Mouse (Mus musculus) hindbrain, embryonic 10.5 days (tissue): ENCODE data around the gene Epha4. TPM values are rescaled to one million over a fixed set of nuclear protein-coding genes. Genes with fewer than 3 reads are reported as not detected.

Experiments
- DNase-seq: peaks from one replicate; pipeline ENCODE4 v3.0.0-alpha.2; 2017; ENCODE audit warnings: low spot score
- H3K27ac ChIP-seq: fragments of 300-500 bp; sonication (generic); 2 replicates; pipeline ENCODE4 v1.5.1; 2016; ENCODE audit warnings: mild to moderate bottlenecking, moderate library complexity
- H3K27me3 ChIP-seq: fragments of 300-500 bp; sonication (generic); 2 replicates; pipeline ENCODE4 v1.6.1; 2016; ENCODE audit warnings: mild to moderate bottlenecking; ENCODE audit not compliant: poor library complexity, insufficient read depth, severe bottlenecking
- H3K36me3 ChIP-seq: fragments of 300-500 bp; sonication (generic); 2 replicates; pipeline ENCODE4 v1.6.1; 2016; ENCODE audit warnings: mild to moderate bottlenecking, moderate library complexity
- H3K4me1 ChIP-seq: fragments of 300-500 bp; sonication (generic); replicated peaks from 2 replicates; pipeline ENCODE4 v1.6.1; 2016; ENCODE audit warnings: mild to moderate bottlenecking
- H3K4me3 ChIP-seq: fragments of 300-500 bp; sonication (generic); 2 replicates; pipeline ENCODE4 v1.5.1; 2016; ENCODE audit warnings: mild to moderate bottlenecking, moderate library complexity
- H3K9me3 ChIP-seq: fragments of 300-500 bp; sonication (generic); 2 replicates; pipeline ENCODE4 v1.6.1; 2016; ENCODE audit warnings: mild to moderate bottlenecking, moderate library complexity
- WGBS: fragments of 180-500 bp; shearing (Covaris S2); methylation state at CpG from one replicate; pipeline ENCODE4 v1.1.7; 2016; 5-methylcytosine and 5-hydroxymethylcytosine counted together
- polyA plus RNA-seq: library from polyadenylated mRNA; unstranded; fragments of >200 nt; fragmentation: Nextera tagmentation; extraction: Ambion mirVana; gene quantifications from 2 replicates; pipeline ENCODE4 v1.2.1, GENCODE M21; 2016

Gene Epha4
- polyA plus RNA-seq, 1 experiment from 2014 or later: 30.4 TPM

DNA sequence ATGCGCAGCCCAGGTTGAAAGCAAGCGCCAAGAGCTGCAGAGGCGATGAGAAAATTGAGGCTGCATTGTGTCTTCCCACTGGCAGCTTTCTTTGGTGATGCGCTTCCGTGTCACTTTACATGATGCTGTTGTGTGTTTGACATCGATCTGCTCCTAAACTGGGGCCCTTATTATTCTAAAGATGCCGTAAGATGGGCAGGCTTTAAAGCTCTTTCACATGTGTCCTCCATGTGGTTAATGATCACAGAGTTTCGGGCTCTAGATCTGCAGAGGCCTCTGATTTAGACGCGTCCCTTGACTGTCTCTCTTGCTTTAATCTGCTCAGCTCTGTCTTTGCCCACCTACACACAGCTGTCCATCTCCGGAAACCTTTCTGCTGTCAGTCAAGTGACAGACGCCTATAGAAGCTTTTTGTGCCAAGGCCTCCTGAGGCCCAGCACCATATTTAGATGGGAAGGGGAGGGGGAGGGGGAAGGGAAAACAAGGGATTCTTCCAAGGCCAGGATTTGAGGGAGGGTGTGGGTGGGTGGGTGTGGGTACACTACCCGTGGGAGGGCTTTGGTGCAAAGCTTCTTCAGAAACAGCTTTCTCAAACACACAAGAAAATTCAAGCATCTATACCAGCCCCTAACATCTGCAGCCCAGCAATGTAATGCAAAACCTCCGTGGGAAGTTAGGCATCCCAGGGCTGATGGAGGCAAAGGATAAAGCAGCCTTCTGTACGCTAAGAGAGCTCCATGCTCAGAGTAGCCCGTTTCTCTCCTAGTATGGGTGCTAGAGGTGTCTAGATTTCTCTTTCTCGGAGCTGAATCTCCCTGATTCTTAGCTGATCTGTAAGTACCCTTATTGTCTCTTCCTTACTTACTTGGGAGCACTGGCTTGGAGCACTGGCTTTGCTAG lies 7.0 kb upstream of the Epha4 start:
- peak overlapping the region; percentile 34 for H3K4me3 ChIP-seq
- peaks cover 28% of the 10 kb centered on the region for H3K27me3 ChIP-seq
- no peaks in the 10 kb centered on the region for H3K9me3 ChIP-seq
- H3K4me1 ChIP-seq: peaks cover 31% of the 10 kb centered on the region
- WGBS: 9% methylated on average over 17 of the region's 17 CpGs
- DNase-seq: peak; percentile 54
- no peaks in the 10 kb centered on the region for H3K36me3 ChIP-seq
- peak overlapping the region; percentile 83 for H3K27ac ChIP-seq

- no peak for DNase-seq
- no peak overlapping the region for H3K27ac ChIP-seq
- 84% methylated on average over 3 of the region's 3 CpGs for WGBS
- H3K27me3 ChIP-seq: peaks cover 28% of the 10 kb centered on the region
- H3K4me3 ChIP-seq: no peak overlapping the region
- no peaks in the 10 kb centered on the region for H3K9me3 ChIP-seq
- no peaks in the 10 kb centered on the region for H3K36me3 ChIP-seq
- H3K4me1 ChIP-seq: peaks cover 46% of the 10 kb centered on the region
These were observed 3.8 kb upstream of the Epha4 start for GRCm38 (mm10) chr1:77518715-77519114.

GRCm38 (mm10) chr1:77516203-77516991 lies 1.5 kb upstream of the Epha4 start:
- DNase-seq: peak; percentile 93
- Histone ChIP-seq H3K4me1 (peaks cover 53% of the 10 kb centered on the region), H3K9me3 (no peaks in the 10 kb centered on the region), H3K36me3 (no peaks in the 10 kb centered on the region), H3K4me3 (peak overlapping the region; percentile 80), H3K27me3 (peaks cover 28% of the 10 kb centered on the region), H3K27ac (peak overlapping the region; percentile 93)
- 1% methylated on average over 36 of the region's 36 CpGs for WGBS

GRCm38 (mm10) chr1:77515651-77515981 lies 728 bp upstream of the Epha4 start:
- peak overlapping the region; percentile 93 for H3K27ac ChIP-seq
- peaks cover 24% of the 10 kb centered on the region for H3K27me3 ChIP-seq
- H3K4me3 ChIP-seq: peak overlapping the region; percentile 80
- no peaks in the 10 kb centered on the region for H3K9me3 ChIP-seq
- H3K4me1 ChIP-seq: peaks cover 54% of the 10 kb centered on the region
- no peak for DNase-seq
- under 1% methylated on average over 12 of the region's 12 CpGs for WGBS
- H3K36me3 ChIP-seq: peaks cover 4% of the 10 kb centered on the region; the same call in 1 of the 2 replicates

DNA sequence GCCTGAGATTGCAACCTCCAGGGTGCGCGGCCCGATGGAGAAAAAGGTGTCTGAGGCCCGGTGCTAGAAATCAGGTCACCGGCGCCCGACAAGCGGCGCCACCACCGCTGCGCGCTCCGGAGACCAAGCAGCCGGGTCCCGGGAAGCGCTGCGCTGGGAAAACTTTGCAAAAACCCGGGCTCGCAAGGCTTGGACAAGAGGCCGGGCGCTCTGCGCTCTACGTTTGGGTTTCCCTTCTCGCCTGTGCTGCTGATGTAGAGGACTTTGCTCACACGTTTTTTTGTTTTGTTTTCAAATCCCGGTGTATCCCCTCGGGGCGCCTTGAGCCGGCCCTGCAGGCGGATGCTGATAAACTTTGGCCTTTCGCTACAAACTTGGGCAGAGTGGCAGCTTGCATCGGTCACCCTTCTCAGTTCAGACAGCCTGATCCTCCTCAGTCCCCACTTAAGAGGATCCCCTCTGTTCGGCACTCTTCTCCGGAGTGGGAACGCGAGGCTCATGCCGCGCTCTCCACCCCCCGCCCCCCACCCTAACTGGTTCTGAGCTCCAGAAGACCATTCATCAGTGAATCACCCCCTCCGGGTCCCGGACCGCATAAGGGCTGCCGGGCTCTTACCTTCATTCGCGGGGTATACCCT lies 444 bp downstream of the Epha4 start:
- Histone ChIP-seq H3K36me3 (peaks cover 13% of the 10 kb centered on the region), H3K4me1 (peaks cover 64% of the 10 kb centered on the region), H3K4me3 (peak overlapping the region; percentile 80), H3K27ac (peak overlapping the region; percentile 93), H3K27me3 (peaks cover 15% of the 10 kb centered on the region), H3K9me3 (no peaks in the 10 kb centered on the region)
- under 1% methylated on average over 45 of the region's 45 CpGs for WGBS
- DNase-seq: peak; percentile 62

DNA sequence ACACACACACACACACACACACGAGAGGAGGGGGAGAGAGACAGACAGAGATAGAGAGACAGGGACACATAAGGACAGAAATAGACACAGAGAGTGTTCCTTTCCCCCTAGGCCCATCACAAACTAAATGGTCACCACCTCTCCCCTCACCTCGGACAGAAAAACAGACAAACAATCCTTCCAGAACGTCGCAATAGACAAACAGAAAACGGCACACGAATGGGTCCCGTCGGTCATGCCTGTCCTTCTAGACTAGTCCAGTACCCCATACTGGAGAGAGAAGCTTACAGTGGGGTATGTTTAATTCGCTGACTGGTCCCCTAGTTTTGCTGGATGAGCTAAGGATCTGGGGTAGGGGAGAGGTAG lies 946 bp downstream of the Epha4 start:
- Histone ChIP-seq H3K4me3 (peak overlapping the region; percentile 80), H3K27ac (peak overlapping the region; percentile 93), H3K4me1 (peaks cover 69% of the 10 kb centered on the region), H3K27me3 (peaks cover 16% of the 10 kb centered on the region), H3K36me3 (peaks cover 16% of the 10 kb centered on the region), H3K9me3 (no peaks in the 10 kb centered on the region)
- WGBS: 0% methylated on average over 9 of the region's 9 CpGs
- DNase-seq: no peak

- Histone ChIP-seq H3K27ac (peak overlapping the region; percentile 93), H3K36me3 (peaks cover 21% of the 10 kb centered on the region), H3K27me3 (peaks cover 18% of the 10 kb centered on the region), H3K4me3 (peak overlapping the region; percentile 80), H3K4me1 (peaks cover 74% of the 10 kb centered on the region), H3K9me3 (no peaks in the 10 kb centered on the region)
- DNase-seq: peak; percentile 76
- WGBS: under 1% methylated on average over 27 of the region's 27 CpGs
These were observed 1.4 kb downstream of the Epha4 start for GRCm38 (mm10) chr1:77513411-77513941.

DNA sequence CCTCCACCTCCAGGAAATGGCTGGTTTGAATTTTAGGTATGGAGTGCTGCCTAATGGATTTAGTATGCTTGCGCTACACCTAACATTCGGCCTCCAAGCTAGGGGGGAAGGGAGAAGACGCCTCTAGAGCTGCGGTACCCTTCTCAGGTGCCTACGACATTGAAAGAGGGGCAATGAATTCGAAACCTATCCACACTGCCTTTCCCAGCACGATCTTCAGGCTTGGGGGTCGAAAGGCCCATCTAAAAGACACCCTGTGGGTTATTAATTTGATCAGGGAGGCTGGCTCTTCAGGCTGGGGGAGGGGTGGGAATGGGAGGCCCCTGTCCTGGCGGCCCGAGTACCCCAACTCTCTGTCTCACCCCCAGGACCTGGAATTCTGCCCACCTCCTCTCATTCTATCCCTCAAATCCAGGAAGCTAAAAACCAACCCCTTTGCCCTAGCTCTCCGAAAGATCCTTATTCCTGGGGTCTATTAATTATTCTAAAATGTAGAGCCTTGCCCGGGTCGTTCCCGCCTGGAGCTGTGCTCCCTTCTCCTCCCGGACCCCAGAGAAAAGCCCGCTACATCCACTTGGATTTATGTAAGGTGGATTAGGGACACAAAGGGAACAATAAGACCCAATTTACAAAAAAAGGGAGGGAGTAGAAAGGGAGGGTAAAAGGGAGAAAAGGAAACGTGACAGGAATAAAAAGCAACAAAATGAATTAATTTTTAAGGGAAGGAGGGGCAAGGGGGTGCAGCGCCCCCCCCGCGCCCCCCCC lies 2.3 kb downstream of the Epha4 start:
- peak overlapping the region; percentile 80 for H3K4me3 ChIP-seq
- WGBS: under 1% methylated on average over 20 of the region's 20 CpGs
- peaks cover 19% of the 10 kb centered on the region for H3K27me3 ChIP-seq
- H3K36me3 ChIP-seq: peaks cover 30% of the 10 kb centered on the region
- no peaks in the 10 kb centered on the region for H3K9me3 ChIP-seq
- peaks cover 82% of the 10 kb centered on the region for H3K4me1 ChIP-seq
- H3K27ac ChIP-seq: peak overlapping the region; percentile 93
- peak; percentile 56 for DNase-seq

GRCm38 (mm10) chr1:77512059-77512407 lies 2.9 kb downstream of the Epha4 start:
- DNase-seq: no peak
- Histone ChIP-seq H3K4me1 (peaks cover 82% of the 10 kb centered on the region), H3K27me3 (peaks cover 18% of the 10 kb centered on the region), H3K4me3 (peak overlapping the region; percentile 80), H3K27ac (peak overlapping the region; percentile 93), H3K36me3 (peaks cover 35% of the 10 kb centered on the region), H3K9me3 (no peaks in the 10 kb centered on the region)
- WGBS: 3% methylated on average over 4 of the region's 4 CpGs

- H3K4me1 ChIP-seq: peaks cover 82% of the 10 kb centered on the region
- no peak for DNase-seq
- 30% methylated on average over 10 of the region's 10 CpGs for WGBS
These were observed 3.4 kb downstream of the Epha4 start for GRCm38 (mm10) chr1:77511372-77512058.

GRCm38 (mm10) chr1:77510623-77511022 lies 4.3 kb downstream of the Epha4 start:
- 39% methylated on average over 5 of the region's 5 CpGs for WGBS
- H3K4me1 ChIP-seq: peaks cover 84% of the 10 kb centered on the region
- DNase-seq: no peak
- H3K27me3 ChIP-seq: peaks cover 25% of the 10 kb centered on the region; the same call in 1 of the 2 replicates
- peak overlapping the region; percentile 93 for H3K27ac ChIP-seq
- H3K9me3 ChIP-seq: no peaks in the 10 kb centered on the region
- peaks cover 48% of the 10 kb centered on the region for H3K36me3 ChIP-seq
- peak overlapping the region; percentile 80 for H3K4me3 ChIP-seq

More at GRCm38 (mm10) chr1:77511372-77512058, 3.4 kb downstream of the Epha4 start:
- H3K4me3 ChIP-seq: peak overlapping the region; percentile 80
- peaks cover 21% of the 10 kb centered on the region; the same call in 1 of the 2 replicates for H3K27me3 ChIP-seq
- no peaks in the 10 kb centered on the region for H3K9me3 ChIP-seq
- peak overlapping the region; percentile 93 for H3K27ac ChIP-seq
- peaks cover 40% of the 10 kb centered on the region for H3K36me3 ChIP-seq
